Mouse (Mus musculus) adrenal gland, postnatal 10 days (tissue): Measurements from ENCODE around the gene Rab11b. TPM values are rescaled to one million over a fixed set of nuclear protein-coding genes. Genes with fewer than 3 reads are reported as not detected.

ENCODE experiments used
- DNase-seq: peaks from one replicate; pipeline ENCODE4 v3.0.0; 2021; ENCODE audit warnings: mixed read lengths
- long read RNA-seq, 2 experiments: library from polyadenylated mRNA; stranded (forward); transcript quantifications; one replicate each; pipeline ENCODE4 v2.0.0; 2021
- total RNA-seq, 2 experiments: library from RNA; stranded (reverse); gene quantifications; 2 replicates each; pipeline ENCODE4 v1.2.3; 2021

The Rab11b gene
- 100 to 1,000 TPM; 213 to 245 TPM for total RNA-seq
- long read RNA-seq, experiment 1, full-length matches to known transcripts = 297 of 331 reads
- long read RNA-seq, experiment 1, partial matches to known transcripts = 7 of 331 reads
- long read RNA-seq, experiment 1, other reads (novel, unspliced or antisense) = 27 of 331 reads
- long read RNA-seq, experiment 2, full-length matches to known transcripts = 158 of 172 reads
- long read RNA-seq, experiment 2, partial matches to known transcripts = 4 of 172 reads
- long read RNA-seq, experiment 2, other reads (novel, unspliced or antisense) = 10 of 172 reads

- DNase-seq = peak; percentile 99
Measured at GRCm38 (mm10) chr17:33760255-33761165, at the start of gene Rab11b. Gene Rab11b, minus strand, starts transcription at chr17:33760530.

DNA sequence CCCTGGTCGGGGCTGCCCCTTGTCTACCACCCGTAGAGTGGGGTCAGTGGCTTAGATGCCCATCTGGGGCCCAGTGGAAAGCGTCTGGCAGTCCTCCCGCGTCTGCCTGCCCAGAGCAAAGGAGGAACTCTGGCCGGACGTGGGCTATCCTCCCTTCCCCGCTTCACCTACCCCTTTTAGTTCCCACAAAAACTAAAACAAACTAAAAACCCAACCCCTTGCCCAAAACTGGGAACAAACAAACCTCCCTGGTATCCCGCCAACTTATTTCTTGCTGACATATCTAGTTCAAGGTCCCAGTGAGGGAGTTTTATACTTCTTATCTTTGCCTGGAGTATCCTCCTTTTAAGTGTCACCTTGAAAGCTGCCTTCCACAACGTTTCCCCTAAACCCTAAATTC is 47.9 kb upstream of the Rab11b start:
- DNase-seq = peak; percentile 55

- DNase-seq = peak; percentile 24
Measured at GRCm38 (mm10) chr17:33807181-33807888, 47.0 kb upstream of the Rab11b start.

GRCm38 (mm10) chr17:33804745-33805144 is 44.4 kb upstream of the Rab11b start:
- no peak for DNase-seq

- DNase-seq = no peak
Measured at GRCm38 (mm10) chr17:33804205-33804604, 43.9 kb upstream of the Rab11b start.

GRCm38 (mm10) chr17:33802221-33802620 is 41.9 kb upstream of the Rab11b start:
- DNase-seq = no peak

- no peak for DNase-seq
Measured at GRCm38 (mm10) chr17:33799277-33799676, 38.9 kb upstream of the Rab11b start.

- DNase-seq = no peak
Measured at GRCm38 (mm10) chr17:33798306-33798705, 38.0 kb upstream of the Rab11b start.

DNA sequence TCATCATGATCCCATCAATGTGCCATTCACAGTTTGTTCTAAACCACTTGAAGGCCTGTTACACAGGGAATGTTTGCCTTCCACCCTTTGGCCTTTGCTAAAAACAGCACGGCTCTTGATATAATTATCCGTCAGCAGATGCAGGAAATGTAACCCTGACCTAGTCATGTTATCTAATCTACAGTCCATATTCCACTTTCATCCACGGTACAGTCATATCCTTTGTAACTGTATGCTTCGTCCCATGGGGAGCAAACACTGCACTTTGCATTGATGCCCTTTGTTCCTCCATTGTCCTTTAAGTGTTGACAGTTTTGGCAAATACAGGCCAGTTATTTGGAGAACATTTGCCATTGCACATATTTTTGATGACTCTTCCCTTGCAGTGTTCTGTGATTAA is 28.4 kb upstream of the Rab11b start:
- DNase-seq = no peak

DNA sequence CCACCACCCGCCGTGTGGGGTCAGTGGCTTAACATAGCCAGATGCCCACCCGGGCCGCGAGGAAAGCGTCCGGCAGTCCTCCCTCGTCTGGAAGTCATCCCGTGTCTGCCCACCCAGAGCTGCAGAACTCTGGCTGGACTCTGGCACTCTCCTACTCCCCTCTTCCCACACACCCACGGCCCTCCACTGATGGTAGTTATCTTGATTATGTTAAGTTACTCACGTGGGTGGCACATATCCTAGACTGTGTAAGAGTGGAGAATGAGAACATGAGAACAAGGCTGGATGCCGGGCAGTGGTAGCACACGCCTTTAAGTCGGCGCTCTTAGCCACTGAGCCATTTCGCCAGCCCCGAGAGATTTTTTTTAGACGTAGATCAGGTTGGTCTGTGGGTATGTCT is 26.0 kb upstream of the Rab11b start:
- no peak for DNase-seq

DNA sequence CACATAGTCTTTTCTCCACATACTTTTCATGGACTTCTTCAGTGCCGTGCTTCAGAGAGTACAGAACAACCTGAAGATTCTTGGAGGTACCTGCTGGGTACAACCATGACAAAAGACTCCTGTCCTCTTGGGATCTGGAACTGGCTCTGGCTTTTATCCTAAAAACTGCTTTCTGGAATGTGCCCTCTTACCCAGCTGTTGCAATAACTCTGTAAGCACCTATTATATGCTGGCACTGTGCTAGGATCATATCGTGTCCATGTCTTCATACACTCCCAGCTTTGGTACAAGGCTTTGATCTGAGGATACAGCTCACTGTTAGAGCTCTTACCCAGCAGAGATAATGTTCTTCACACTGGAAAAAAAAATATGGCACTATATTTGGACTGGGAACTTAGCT is 24.6 kb upstream of the Rab11b start:
- DNase-seq = no peak

DNA sequence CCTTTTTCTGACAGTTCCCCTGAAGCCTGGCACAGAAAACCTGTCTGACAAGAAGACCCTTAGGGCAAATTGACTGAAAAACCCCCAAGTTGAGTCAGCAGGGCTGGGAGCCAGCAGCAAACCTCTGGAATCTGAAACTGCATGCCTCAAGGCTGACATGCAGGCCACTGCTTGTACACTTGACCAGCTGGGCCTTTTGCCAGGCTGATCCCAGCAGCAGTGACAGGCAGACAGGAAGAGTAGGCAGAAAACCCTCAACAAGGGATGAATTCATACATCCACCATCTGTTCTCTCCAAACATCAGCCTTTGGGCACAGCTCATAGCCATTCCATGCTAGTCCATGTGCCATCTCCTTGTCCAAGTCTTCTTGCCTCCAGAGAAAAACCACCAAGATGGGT is 23.1 kb upstream of the Rab11b start:
- peak; percentile 90 for DNase-seq

DNA sequence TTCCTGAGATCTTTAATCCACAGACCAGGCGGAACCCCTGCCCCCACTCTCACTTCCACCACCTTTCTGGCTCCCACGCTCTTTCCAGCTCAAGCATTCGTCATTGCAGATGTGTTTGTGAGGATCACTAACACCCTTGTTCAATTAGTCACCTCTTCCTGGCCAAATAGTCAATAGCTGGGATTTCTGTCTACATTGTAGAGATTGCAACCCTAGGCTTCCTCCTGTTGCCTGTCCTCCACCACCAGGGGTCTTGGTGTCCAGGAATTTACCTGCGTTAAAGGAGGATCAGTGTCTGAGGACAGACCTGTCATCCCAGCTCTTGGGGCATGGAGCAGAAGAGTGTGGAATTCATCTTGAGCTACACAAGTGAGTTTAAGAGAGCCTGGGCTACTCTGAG is 21.7 kb upstream of the Rab11b start:
- no peak for DNase-seq

- peak; percentile 90 for DNase-seq
Measured at GRCm38 (mm10) chr17:33781124-33781977, 21.0 kb upstream of the Rab11b start, which contains the start of gene Angptl4. Gene Angptl4, minus strand, starts transcription at chr17:33781830.

GRCm38 (mm10) chr17:33780431-33780830 is 20.1 kb upstream of the Rab11b start:
- peak; percentile 67 for DNase-seq

DNA sequence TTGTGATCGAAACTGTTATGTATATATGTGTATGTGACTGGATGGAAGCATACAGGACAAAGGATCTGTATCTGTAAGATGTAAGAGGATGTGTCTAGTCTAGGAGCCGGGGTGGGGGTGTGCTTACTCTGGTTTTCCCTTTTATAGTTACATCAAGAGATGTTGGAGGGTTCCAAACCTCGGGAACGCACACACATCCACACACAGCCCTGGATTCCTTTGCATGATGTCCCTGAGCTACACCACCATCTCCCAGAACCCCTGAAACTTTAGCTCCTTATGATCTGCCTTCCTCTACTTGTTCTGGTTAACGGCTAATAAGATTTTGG is 19.6 kb upstream of the Rab11b start:
- no peak for DNase-seq

DNA sequence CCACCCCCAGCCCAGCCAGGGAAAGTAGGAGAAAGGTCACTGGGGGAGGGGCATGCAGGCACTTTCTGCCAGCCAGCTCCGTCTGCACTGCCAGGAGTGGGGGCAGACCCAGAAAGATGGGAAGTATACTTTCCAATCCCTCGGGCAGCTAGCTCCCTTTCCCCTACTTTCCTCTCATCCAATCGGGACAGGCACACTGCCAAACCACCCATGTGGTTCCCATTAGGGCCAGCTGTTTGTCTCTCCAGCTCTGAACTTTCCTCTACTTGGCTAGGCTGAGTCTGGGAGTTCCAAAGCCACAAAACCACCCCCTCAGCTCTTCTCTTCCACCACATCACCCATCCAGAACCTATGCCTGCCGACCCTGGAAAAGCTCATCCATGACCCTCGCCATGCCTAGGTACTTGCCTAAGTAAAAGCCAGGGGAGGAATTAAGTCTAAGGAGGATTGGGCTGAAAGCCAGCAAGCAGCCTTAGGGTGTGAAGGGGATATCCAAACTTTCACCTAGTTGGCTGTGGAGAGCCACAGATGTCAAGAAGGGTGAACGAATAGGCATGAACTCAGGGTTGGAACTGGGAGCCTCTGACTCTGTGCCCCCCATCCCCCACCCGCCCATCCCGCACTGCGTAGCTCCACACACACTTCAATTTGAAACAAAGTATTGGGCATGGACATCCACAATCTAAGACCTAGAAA is 19.1 kb upstream of the Rab11b start:
- peak; percentile 93 for DNase-seq

DNA sequence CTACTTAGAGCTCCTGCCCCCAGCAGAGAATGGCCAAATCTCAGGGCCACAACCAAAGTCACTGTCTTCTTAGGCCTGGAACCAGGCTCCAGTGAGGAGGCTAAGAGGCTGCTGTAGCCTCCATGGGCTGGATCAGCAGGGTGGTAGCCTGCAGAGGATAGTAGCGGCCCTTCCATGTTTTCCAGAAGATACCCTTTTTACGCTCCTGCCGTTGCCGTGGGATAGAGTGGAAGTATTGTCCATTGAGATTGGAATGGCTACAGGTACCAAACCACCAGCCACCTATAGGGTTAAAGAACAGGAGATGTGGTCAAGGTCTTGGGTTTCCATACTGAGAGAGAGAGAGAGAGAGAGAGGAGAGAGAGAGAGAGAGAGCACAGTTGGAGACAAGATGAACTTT is 15.0 kb upstream of the Rab11b start:
- no peak for DNase-seq

DNA sequence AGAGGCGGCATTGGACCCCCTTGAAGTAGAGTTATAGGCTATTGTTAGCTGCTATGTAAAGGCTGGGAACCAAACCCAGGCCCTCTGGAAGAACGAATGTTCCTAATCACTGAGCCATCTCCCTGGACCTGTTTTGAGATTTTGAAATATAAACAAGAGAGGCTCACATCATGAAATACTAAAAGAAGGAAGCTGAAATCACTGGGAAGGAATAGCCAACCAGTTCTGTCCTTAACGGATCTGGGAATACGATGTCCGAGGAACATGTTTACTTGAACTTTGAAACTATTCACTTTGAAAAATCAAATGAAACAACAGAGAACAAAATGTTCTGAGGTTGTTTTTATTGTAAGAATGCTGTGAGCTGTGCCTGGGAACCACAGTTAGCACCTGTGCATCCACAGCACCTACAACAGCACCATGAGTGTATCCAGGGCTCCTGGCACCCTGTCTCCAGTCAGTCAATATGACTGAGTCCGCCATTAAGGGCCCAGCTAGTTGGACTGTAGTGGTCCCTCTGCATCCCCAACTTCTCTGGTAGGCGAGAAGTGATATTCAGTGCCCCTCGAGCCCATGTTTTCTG is 14.3 kb upstream of the Rab11b start:
- DNase-seq = no peak

- no peak for DNase-seq
Measured at GRCm38 (mm10) chr17:33773871-33774572, 13.7 kb upstream of the Rab11b start.
